Mouse (Mus musculus) thymus, adult 2 months (tissue): ENCODE data around the gene Gbp3.

Experiments
- CTCF ChIP-seq: fragments of 200-500 bp; IDR thresholded peaks from 2 replicates; pipeline ENCODE4 v1.5.1; 2012; ENCODE audit warnings: mild to moderate bottlenecking, control low read depth, low read length, moderate library complexity, borderline replicate concordance; ENCODE audit not compliant: control insufficient read depth, poor library complexity, insufficient read depth; ENCODE audit errors: extremely low read depth
- POLR2A ChIP-seq: fragments of 200-500 bp; IDR thresholded peaks from 2 replicates; pipeline ENCODE4 v1.6.1; 2012; ENCODE audit warnings: mild to moderate bottlenecking, low read length, control low read depth, moderate library complexity; ENCODE audit not compliant: control insufficient read depth, poor library complexity, insufficient read depth; ENCODE audit errors: extremely low read depth

GRCm38 (mm10) chr3:142620956-142621562 lies 61.2 kb downstream of the Gbp3 start:
- no peak for TF ChIP-seq CTCF
- no peak for TF ChIP-seq POLR2A
